Comparison of ENCODE assay signal across 23 mouse cellular contexts in the genomic region with DNA sequence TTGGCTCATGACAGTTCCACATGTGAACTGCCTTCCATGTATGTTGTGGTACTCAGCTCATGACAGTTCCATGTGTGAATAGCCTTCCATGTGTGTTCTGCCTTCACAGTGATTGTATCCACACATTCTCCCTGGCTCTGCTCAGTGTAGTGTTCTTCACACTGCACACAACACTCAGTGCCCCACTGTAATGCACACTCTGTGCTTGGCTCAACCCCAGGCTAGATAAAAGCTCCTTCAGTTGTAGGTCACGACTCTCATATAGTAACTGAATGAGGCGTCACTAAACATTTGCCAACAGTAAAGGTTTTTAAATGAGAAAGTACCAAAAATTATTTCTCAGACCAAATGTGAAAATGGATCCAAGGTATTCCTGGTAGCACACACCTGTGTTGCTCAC.
DNase-seq lines count a peak whose midpoint lies in the region; ATAC-seq and TF ChIP-seq lines count a peak whose summit lies in the region.
"Had no signal": no experiment of that assay in that cellular context is flagged by ENCODE, and none has a peak within 500 bp of the region (broad histone marks: within the 10 kb centered on the region; RNA-seq: fewer than 3 reads in every experiment).

No protein-coding gene starts in this region.

- no peaks in the 10 kb centered on the region for H3K36me3 ChIP-seq in lung, postnatal 0 days (ENCODE audit: insufficient read depth, low read length)
- H3K36me3 ChIP-seq: embryonic facial prominence, embryonic 10.5 days; embryonic facial prominence, embryonic 12.5 days; forebrain, embryonic 15.5 days; G1E had no signal

- H3K4me2 ChIP-seq in lung, postnatal 0 days (replicated peaks; ENCODE audit: low read depth, low read length): no peak overlapping the region
- H3K4me2 ChIP-seq: embryonic facial prominence, embryonic 12.5 days; forebrain, embryonic 13.5 days; forebrain, embryonic 15.5 days had no signal

- TF ChIP-seq CTCF in lung, postnatal 0 days (IDR thresholded peaks at IDR 0.05): no peak
- TF ChIP-seq CTCF in lung, adult 2 months (IDR thresholded peaks at IDR 0.05; ENCODE audit: insufficient read depth, low read length): no peak

- WGBS in lung, postnatal 0 days: 48% methylated on average over 2 of the region's 2 CpGs
- 62% methylated on average over 2 of the region's 2 CpGs for WGBS in lung, adult 2 months

- no peaks in the 10 kb centered on the region for H3K27me3 ChIP-seq in lung, postnatal 0 days (replicated peaks; ENCODE audit: insufficient read depth, low read length)
- H3K27me3 ChIP-seq: embryonic facial prominence, embryonic 12.5 days; forebrain, embryonic 13.5 days; forebrain, embryonic 15.5 days had no signal

- TF ChIP-seq POLR2A in lung, adult 2 months (IDR thresholded peaks at IDR 0.05; ENCODE audit: borderline replicate concordance, extremely low read depth, low read depth, low read length): no peak

- peaks cover 1% of the 10 kb centered on the region; the same call in 1 of the 2 replicates for H3K4me1 ChIP-seq in lung, postnatal 0 days (ENCODE audit: insufficient read depth, low read depth, low read length)
- no peaks in the 10 kb centered on the region for H3K4me1 ChIP-seq in lung, adult 2 months (ENCODE audit: control insufficient read depth, insufficient read depth, low read length)

- intact Hi-C loops in heart, postnatal 25 days (cut with DNase I): loop anchor here (5.0 kb wide), 1 partner anchor 103 kb away; no protein-coding TSS in a partner anchor
- intact Hi-C loops in heart, postnatal 14 days (cut with DNase I): loop anchor here (5.0 kb wide), 1 partner anchor 98 kb away; no protein-coding TSS in a partner anchor

- no peak for ATAC-seq in lung, postnatal 0 days
- ATAC-seq: activated CD4-positive, CD25-positive, alpha-beta regulatory T cell, adult 4 months; CD4-positive, CD25-positive, alpha-beta regulatory T cell, adult 4 months; forebrain, embryonic 13.5 days; forebrain, embryonic 15.5 days; Patski had no signal

- TF ChIP-seq EP300 in lung, postnatal 0 days (IDR thresholded peaks at IDR 0.05): no peak

- DNase-seq in heart, adult 11 months: peak; percentile 82
- no peak for DNase-seq in heart, postnatal 25 days (ENCODE audit: low spot score)
- peak; percentile 17 for DNase-seq in heart, adult 8-10 months (ENCODE audit: low spot score)
- no peak for DNase-seq in heart, postnatal 14 days
- peak; percentile 14 for DNase-seq in lung, postnatal 0 days (ENCODE audit: low spot score)
- no peak for DNase-seq in lung, adult 2 months
- DNase-seq: adrenal gland, adult 8-10 months; adrenal gland, postnatal 14 days; adrenal gland, postnatal 36 days; B cell, adult 2 months; cerebellum, adult 11-12 months; cerebellum, adult 2 months; cerebellum, adult 9-10 months; cerebellum, postnatal 10 days; cerebellum, postnatal 25 days had no signal

- no peaks in the 10 kb centered on the region for H3K9me3 ChIP-seq in lung, postnatal 0 days (ENCODE audit: low read length)
- H3K9me3 ChIP-seq: embryonic facial prominence, embryonic 10.5 days; embryonic facial prominence, embryonic 12.5 days; forebrain, embryonic 13.5 days; forebrain, embryonic 15.5 days; G1E had no signal

- no peak overlapping the region for H3K27ac ChIP-seq in lung, postnatal 0 days (ENCODE audit: low read length)
- H3K27ac ChIP-seq: embryonic facial prominence, embryonic 10.5 days; embryonic facial prominence, embryonic 12.5 days; forebrain, embryonic 13.5 days; forebrain, embryonic 15.5 days had no signal

- H3K9ac ChIP-seq in lung, postnatal 0 days (replicated peaks; ENCODE audit: low read depth): no peak overlapping the region
- H3K9ac ChIP-seq: embryonic facial prominence, embryonic 12.5 days; forebrain, embryonic 13.5 days; forebrain, embryonic 15.5 days had no signal

- no peak overlapping the region for H3K4me3 ChIP-seq in lung, postnatal 0 days (ENCODE audit: low read depth, low read length)
- H3K4me3 ChIP-seq in lung, adult 2 months (replicated peaks; ENCODE audit: extremely low read depth, low read depth, low read length): no peak overlapping the region
- H3K4me3 ChIP-seq: embryonic facial prominence, embryonic 10.5 days; embryonic facial prominence, embryonic 12.5 days; forebrain, embryonic 13.5 days; forebrain, embryonic 15.5 days had no signal

Comparison
In these comparisons a context has a peak if more than half of its experiments do, and no peak if none do; other contexts are left out.
1. DNase-seq: peak in heart, adult 11 months (single experiment), heart, adult 8-10 months (single experiment) and lung, postnatal 0 days (single experiment); none in heart, postnatal 25 days (single experiment), heart, postnatal 14 days (0 of 2) and lung, adult 2 months (single experiment).